Mouse (Mus musculus): ENCODE results near the gene Arhgap35. TPM values are rescaled to one million over a fixed set of nuclear protein-coding genes. Genes with fewer than 3 reads are reported as not detected.

Gene Arhgap35
- polyA plus RNA-seq, 1 experiment from 2014 or later: 19.9 TPM

DNA sequence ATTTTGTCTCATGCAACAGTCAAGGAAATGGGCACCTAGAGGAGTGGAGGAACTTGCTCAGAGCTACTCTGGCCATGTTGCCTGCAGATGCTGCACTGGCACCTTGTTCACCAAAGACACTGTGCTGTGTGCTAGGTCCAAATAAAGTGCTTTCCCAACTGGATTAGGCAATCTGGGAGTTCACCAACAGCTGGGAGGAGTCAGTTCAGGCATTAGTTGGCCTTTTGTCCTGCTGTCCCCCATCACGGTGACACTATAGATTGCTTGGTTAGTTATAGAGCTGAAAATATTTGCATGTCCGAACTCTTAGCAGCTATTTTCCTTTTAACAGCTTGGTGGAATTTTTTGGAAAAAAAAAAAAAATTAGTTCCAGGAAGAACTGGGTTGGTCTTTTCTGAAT, 88.8 kb downstream of the Arhgap35 start:
- H3K4me3 ChIP-seq (ENCODE audit: low read depth, low read length): no peak overlapping the region
- no peak overlapping the region for H3K9ac ChIP-seq (replicated peaks; ENCODE audit: low read depth, low read length)
- H3K4me1 ChIP-seq (ENCODE audit: control insufficient read depth, insufficient read depth, low read length): no peaks in the 10 kb centered on the region
- no peak overlapping the region for H3K27ac ChIP-seq (ENCODE audit: low read length)
- no peaks in the 10 kb centered on the region for H3K9me3 ChIP-seq (ENCODE audit: control insufficient read depth, low read depth, low read length)
- WGBS: 83% methylated on average over 2 of the region's 2 CpGs
- H3K27me3 ChIP-seq (ENCODE audit: control insufficient read depth, insufficient read depth, low read length): no peaks in the 10 kb centered on the region
- H3K4me2 ChIP-seq (replicated peaks; ENCODE audit: low read depth, low read length): no peak overlapping the region
- ATAC-seq (ENCODE audit: insufficient number of reproducible peaks, insufficient read depth, low FRiP score, low read depth): no peak
- H3K36me3 ChIP-seq (ENCODE audit: control insufficient read depth, insufficient read depth, low read length): no peaks in the 10 kb centered on the region; the same call in 1 of the 2 replicates

DNA sequence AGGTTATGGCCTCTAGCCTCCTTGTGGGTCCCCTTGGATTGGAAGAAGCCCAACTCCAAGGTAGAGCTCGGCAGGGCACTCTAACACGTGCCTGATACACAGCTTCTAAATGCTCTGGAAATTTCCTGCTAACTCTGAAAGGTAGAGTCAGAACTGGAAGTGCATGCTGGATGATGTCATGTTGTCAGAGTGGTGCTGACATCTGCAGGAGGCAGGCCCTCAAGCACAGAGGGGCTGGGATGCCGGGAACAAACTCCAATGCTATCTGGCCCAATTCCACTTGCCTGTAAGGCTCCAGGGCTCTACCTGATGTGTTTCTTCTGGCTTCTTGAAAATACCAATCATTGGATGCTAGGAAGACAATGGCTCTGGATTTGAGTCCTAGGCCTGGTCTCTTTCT, 89.3 kb downstream of the Arhgap35 start:
- 88% methylated on average over 3 of the region's 3 CpGs for WGBS
- Histone ChIP-seq H3K4me1 (ENCODE audit: control insufficient read depth, insufficient read depth, low read length) (no peaks in the 10 kb centered on the region), H3K9me3 (ENCODE audit: control insufficient read depth, low read depth, low read length) (no peaks in the 10 kb centered on the region), H3K36me3 (ENCODE audit: control insufficient read depth, insufficient read depth, low read length) (no peaks in the 10 kb centered on the region; the same call in 1 of the 2 replicates), H3K9ac (replicated peaks; ENCODE audit: low read depth, low read length) (no peak overlapping the region), H3K4me2 (replicated peaks; ENCODE audit: low read depth, low read length) (no peak overlapping the region), H3K4me3 (ENCODE audit: low read depth, low read length) (no peak overlapping the region), H3K27me3 (ENCODE audit: control insufficient read depth, insufficient read depth, low read length) (no peaks in the 10 kb centered on the region), H3K27ac (ENCODE audit: low read length) (no peak overlapping the region)
- no peak for ATAC-seq (ENCODE audit: insufficient number of reproducible peaks, insufficient read depth, low FRiP score, low read depth)

DNA sequence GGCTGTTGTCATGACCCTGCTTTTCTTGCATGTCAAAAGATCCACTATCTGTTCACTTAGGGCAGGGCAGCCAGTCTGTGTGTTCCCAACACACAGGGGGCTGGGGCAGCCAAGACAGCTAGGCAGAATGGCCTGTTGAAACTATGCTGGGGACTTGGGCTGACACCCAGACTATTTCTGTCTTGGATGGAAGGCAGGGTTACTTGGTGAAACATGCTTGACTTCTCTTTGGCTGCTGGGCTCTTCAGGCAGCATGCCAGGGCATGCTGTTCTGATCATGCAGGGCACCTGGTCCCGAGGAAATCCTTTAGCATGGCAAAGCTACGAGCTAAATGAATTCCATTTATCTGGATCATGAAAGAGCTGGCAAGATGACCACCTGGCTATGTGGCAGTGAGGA, 90.5 kb downstream of the Arhgap35 start:
- Histone ChIP-seq H3K9me3 (ENCODE audit: control insufficient read depth, low read depth, low read length) (no peaks in the 10 kb centered on the region), H3K9ac (replicated peaks; ENCODE audit: low read depth, low read length) (no peak overlapping the region), H3K36me3 (ENCODE audit: control insufficient read depth, insufficient read depth, low read length) (no peaks in the 10 kb centered on the region; the same call in 1 of the 2 replicates), H3K4me2 (replicated peaks; ENCODE audit: low read depth, low read length) (no peak overlapping the region), H3K4me1 (ENCODE audit: control insufficient read depth, insufficient read depth, low read length) (no peaks in the 10 kb centered on the region), H3K27me3 (ENCODE audit: control insufficient read depth, insufficient read depth, low read length) (no peaks in the 10 kb centered on the region), H3K27ac (ENCODE audit: low read length) (no peak overlapping the region), H3K4me3 (ENCODE audit: low read depth, low read length) (no peak overlapping the region)
- no peak for ATAC-seq (ENCODE audit: insufficient number of reproducible peaks, insufficient read depth, low FRiP score, low read depth)
- 71% methylated on average over 2 of the region's 2 CpGs for WGBS

DNA sequence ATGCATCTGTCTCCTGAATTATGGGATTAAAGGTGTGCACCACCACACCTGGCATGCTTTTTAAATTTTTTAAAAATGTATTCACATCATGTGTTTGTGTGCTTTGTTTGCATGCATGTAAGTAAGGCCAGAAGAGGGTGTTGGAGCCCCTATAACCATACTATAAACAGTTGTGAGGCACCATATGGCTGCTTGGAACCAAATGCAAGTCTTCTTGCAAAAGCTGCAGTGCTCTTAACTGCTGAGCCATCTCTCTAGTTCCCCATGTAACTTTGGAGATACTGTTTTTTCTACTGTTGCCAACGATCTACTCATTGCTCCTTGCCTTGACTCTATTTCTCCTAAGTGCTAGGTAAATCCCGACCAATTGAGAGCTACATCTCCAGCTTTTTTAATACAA, 95.5 kb downstream of the Arhgap35 start:
- WGBS: 93% methylated on average over 2 of the region's 2 CpGs
- no peak overlapping the region for H3K4me3 ChIP-seq (ENCODE audit: low read depth, low read length)
- H3K4me2 ChIP-seq (replicated peaks; ENCODE audit: low read depth, low read length): no peak overlapping the region
- H3K9me3 ChIP-seq (ENCODE audit: control insufficient read depth, low read depth, low read length): no peaks in the 10 kb centered on the region
- no peak overlapping the region for H3K9ac ChIP-seq (replicated peaks; ENCODE audit: low read depth, low read length)
- no peak overlapping the region for H3K27ac ChIP-seq (ENCODE audit: low read length)
- no peaks in the 10 kb centered on the region for H3K27me3 ChIP-seq (ENCODE audit: control insufficient read depth, insufficient read depth, low read length)
- H3K36me3 ChIP-seq (ENCODE audit: control insufficient read depth, insufficient read depth, low read length): no peaks in the 10 kb centered on the region; the same call in 1 of the 2 replicates
- no peak for ATAC-seq (ENCODE audit: insufficient number of reproducible peaks, insufficient read depth, low FRiP score, low read depth)
- H3K4me1 ChIP-seq (ENCODE audit: control insufficient read depth, insufficient read depth, low read length): no peaks in the 10 kb centered on the region

DNA sequence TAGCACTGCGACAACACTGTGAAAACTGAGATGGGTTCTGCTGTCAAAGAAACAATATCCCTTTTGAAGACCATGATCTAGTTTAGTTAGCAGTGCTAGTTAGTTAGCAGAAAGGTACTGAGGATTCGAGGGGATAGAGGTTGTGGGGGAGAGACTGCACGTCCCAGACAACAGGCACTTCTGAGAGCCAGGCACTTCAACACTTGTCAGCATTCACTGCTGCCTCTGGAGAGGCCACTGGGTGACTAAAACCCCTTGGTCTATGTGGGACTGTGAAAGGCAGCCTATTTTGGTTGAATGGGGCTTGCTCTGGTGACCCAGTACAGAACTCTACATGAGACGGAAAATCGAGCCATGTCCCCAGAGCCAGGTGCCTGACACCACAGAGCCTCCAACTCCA, 97.6 kb downstream of the Arhgap35 start:
- no peak overlapping the region for H3K4me3 ChIP-seq (ENCODE audit: low read depth, low read length)
- H3K27me3 ChIP-seq (ENCODE audit: control insufficient read depth, insufficient read depth, low read length): no peaks in the 10 kb centered on the region
- ATAC-seq (ENCODE audit: insufficient number of reproducible peaks, insufficient read depth, low FRiP score, low read depth): no peak
- H3K9ac ChIP-seq (replicated peaks; ENCODE audit: low read depth, low read length): no peak overlapping the region
- H3K4me2 ChIP-seq (replicated peaks; ENCODE audit: low read depth, low read length): no peak overlapping the region
- H3K9me3 ChIP-seq (ENCODE audit: control insufficient read depth, low read depth, low read length): no peaks in the 10 kb centered on the region
- WGBS: 93% methylated on average over 5 of the region's 5 CpGs
- no peaks in the 10 kb centered on the region for H3K4me1 ChIP-seq (ENCODE audit: control insufficient read depth, insufficient read depth, low read length)
- peaks cover under 1% of the 10 kb centered on the region; the same call in 1 of the 2 replicates for H3K36me3 ChIP-seq (ENCODE audit: control insufficient read depth, insufficient read depth, low read length)
- H3K27ac ChIP-seq (ENCODE audit: low read length): no peak overlapping the region

DNA sequence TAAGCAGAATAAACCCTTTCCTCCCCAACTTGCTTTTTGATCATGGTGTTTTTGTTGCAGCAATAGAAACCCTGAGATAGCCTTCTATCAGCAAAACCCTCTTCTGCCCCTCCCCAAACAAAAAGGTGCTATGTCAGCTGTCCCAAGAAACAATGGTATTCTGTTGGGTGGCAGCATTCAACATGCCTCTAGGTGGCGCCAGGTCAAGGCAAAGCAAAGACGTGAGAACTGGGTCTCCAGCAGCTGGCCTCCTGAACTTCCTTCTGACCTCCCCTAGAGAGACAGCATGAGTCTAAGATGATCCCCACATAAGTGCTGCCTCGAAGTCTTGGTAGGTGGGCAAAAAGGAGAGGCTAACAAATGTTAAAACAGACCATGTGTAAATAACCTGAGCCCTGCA, 107.5 kb downstream of the Arhgap35 start:
- 19% methylated on average over 3 of the region's 3 CpGs for WGBS
- H3K27ac ChIP-seq (ENCODE audit: low read length): no peak overlapping the region
- no peak for ATAC-seq (ENCODE audit: insufficient number of reproducible peaks, insufficient read depth, low FRiP score, low read depth)
- no peak overlapping the region for H3K4me3 ChIP-seq (ENCODE audit: low read depth, low read length)
- H3K9ac ChIP-seq (replicated peaks; ENCODE audit: low read depth, low read length): no peak overlapping the region
- peaks cover 33% of the 10 kb centered on the region for H3K36me3 ChIP-seq (ENCODE audit: control insufficient read depth, insufficient read depth, low read length)
- no peaks in the 10 kb centered on the region for H3K4me1 ChIP-seq (ENCODE audit: control insufficient read depth, insufficient read depth, low read length)
- no peaks in the 10 kb centered on the region for H3K27me3 ChIP-seq (ENCODE audit: control insufficient read depth, insufficient read depth, low read length)
- H3K4me2 ChIP-seq (replicated peaks; ENCODE audit: low read depth, low read length): no peak overlapping the region
- no peaks in the 10 kb centered on the region for H3K9me3 ChIP-seq (ENCODE audit: control insufficient read depth, low read depth, low read length)

DNA sequence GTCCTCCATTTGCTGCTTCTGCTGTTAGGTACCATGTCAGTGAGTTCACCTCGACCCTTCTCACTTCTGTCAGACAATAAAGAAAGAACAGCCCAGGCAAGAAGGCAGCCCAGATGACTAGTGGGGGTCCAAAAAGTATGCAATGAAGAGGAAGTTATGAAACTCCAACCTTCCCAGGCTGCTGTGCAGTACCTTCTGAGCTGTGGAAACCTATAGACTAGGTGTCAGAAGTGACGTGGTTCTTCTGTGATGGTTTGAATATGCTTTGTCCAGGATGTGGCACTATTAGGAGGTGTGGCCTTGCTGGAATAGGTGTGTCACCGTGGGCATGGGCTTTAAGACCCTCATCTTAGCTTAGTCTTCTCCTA, 109.6 kb downstream of the Arhgap35 start:
- no peak overlapping the region for H3K4me2 ChIP-seq (replicated peaks; ENCODE audit: low read depth, low read length)
- no peak overlapping the region for H3K9ac ChIP-seq (replicated peaks; ENCODE audit: low read depth, low read length)
- no peaks in the 10 kb centered on the region for H3K27me3 ChIP-seq (ENCODE audit: control insufficient read depth, insufficient read depth, low read length)
- ATAC-seq (ENCODE audit: insufficient number of reproducible peaks, insufficient read depth, low FRiP score, low read depth): no peak
- WGBS: 88% methylated on average over 3 of the region's 3 CpGs
- no peak overlapping the region for H3K4me3 ChIP-seq (ENCODE audit: low read depth, low read length)
- H3K4me1 ChIP-seq (ENCODE audit: control insufficient read depth, insufficient read depth, low read length): no peaks in the 10 kb centered on the region
- peaks cover 37% of the 10 kb centered on the region for H3K36me3 ChIP-seq (ENCODE audit: control insufficient read depth, insufficient read depth, low read length)
- no peaks in the 10 kb centered on the region for H3K9me3 ChIP-seq (ENCODE audit: control insufficient read depth, low read depth, low read length)
- H3K27ac ChIP-seq (ENCODE audit: low read length): no peak overlapping the region

DNA sequence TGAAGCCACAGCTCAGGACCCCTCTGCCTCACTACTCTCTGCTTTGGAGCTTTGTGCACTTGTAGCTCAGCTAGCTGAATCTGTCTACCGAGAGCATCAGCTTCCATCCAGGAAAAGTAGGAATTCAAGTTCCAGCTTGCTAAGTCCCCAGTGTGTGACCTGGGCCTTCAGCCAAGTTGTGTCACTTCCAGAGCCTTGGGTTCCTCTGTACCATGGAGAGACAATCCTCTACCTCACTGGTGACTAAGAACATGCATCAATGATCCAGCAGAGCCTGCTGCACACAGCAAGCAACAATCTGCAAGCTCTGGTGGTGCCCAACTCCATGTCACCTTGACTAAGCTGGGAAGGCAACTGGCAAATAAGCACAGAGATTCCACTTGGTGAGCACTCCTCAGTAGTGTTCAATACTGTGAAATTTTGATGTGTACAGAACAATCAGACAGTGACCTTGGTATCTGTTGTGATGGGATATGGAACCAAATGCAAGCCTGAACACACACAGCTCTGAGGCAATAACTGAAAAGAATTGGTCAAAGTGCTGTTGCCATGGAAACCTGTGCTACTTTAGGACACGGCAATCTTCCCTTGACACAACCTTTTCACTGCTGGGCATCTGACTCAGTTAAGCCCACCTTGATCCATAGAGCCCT, 110.1 kb downstream of the Arhgap35 start:
- no peak overlapping the region for H3K9ac ChIP-seq (replicated peaks; ENCODE audit: low read depth, low read length)
- 82% methylated on average over 2 of the region's 2 CpGs for WGBS
- H3K4me3 ChIP-seq (ENCODE audit: low read depth, low read length): no peak overlapping the region
- no peaks in the 10 kb centered on the region for H3K4me1 ChIP-seq (ENCODE audit: control insufficient read depth, insufficient read depth, low read length)
- no peak overlapping the region for H3K4me2 ChIP-seq (replicated peaks; ENCODE audit: low read depth, low read length)
- no peaks in the 10 kb centered on the region for H3K27me3 ChIP-seq (ENCODE audit: control insufficient read depth, insufficient read depth, low read length)
- no peak overlapping the region for H3K27ac ChIP-seq (ENCODE audit: low read length)
- no peaks in the 10 kb centered on the region for H3K9me3 ChIP-seq (ENCODE audit: control insufficient read depth, low read depth, low read length)
- no peak for ATAC-seq (ENCODE audit: insufficient number of reproducible peaks, insufficient read depth, low FRiP score, low read depth)
- peaks cover 37% of the 10 kb centered on the region for H3K36me3 ChIP-seq (ENCODE audit: control insufficient read depth, insufficient read depth, low read length)

DNA sequence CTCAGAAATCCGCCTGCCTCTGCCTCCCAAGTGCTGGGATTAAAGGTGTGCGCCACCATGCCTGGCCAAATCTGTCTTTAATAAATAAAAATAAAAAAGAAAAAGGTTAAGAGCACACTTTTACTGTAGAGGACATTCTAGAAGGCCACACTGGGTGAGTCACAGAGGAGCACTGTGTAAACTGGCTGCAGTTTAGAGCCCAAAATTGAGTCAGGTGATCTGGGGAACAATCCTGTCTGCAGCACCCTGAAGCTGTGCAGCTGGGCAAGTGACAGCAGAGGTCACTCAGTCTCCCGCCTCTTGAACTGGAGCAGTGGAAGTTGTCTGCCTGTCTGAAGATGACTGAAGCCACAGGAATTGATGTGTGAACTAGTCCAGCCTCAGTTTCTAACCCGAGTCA, 113.2 kb downstream of the Arhgap35 start:
- Histone ChIP-seq H3K4me3 (ENCODE audit: low read depth, low read length) (no peak overlapping the region), H3K4me2 (replicated peaks; ENCODE audit: low read depth, low read length) (no peak overlapping the region), H3K36me3 (ENCODE audit: control insufficient read depth, insufficient read depth, low read length) (peaks cover 56% of the 10 kb centered on the region), H3K27me3 (ENCODE audit: control insufficient read depth, insufficient read depth, low read length) (no peaks in the 10 kb centered on the region), H3K27ac (ENCODE audit: low read length) (no peak overlapping the region), H3K4me1 (ENCODE audit: control insufficient read depth, insufficient read depth, low read length) (no peaks in the 10 kb centered on the region), H3K9ac (replicated peaks; ENCODE audit: low read depth, low read length) (no peak overlapping the region), H3K9me3 (ENCODE audit: control insufficient read depth, low read depth, low read length) (no peaks in the 10 kb centered on the region)
- ATAC-seq (ENCODE audit: insufficient number of reproducible peaks, insufficient read depth, low FRiP score, low read depth): no peak
- WGBS: 89% methylated on average over 4 of the region's 4 CpGs

Measured in stomach, embryonic 14.5 days (tissue).